ENCODE assay signal across 16 mouse cellular contexts in genomic region chr1:134320691-134321301, GRCm38 (mm10). TPM values are rescaled to one million over a fixed set of nuclear protein-coding genes. Genes with fewer than 3 reads are reported as not detected.
DNase-seq lines count a peak whose midpoint lies in the region; ATAC-seq and TF ChIP-seq lines count a peak whose summit lies in the region.
"Had no signal": no experiment of that assay in that cellular context is flagged by ENCODE, and none has a peak within 500 bp of the region (broad histone marks: within the 10 kb centered on the region; RNA-seq: fewer than 3 reads in every experiment).

No protein-coding gene starts in this region.

- peak; percentile 35; the same call in 1 of the 2 replicates for ATAC-seq in kidney, embryonic 16.5 days (ENCODE audit: low FRiP score, low TSS enrichment)
- peak; percentile 56 for ATAC-seq in forebrain, embryonic 14.5 days
- ATAC-seq in limb, embryonic 13.5 days (ENCODE audit: low FRiP score, low read depth), result peak; percentile 82
- ATAC-seq in megakaryocyte, adult 5-6 weeks (ENCODE audit: poor library complexity, severe bottlenecking), result no peak
- ATAC-seq in liver, embryonic 12.5 days, result no peak
- ATAC-seq: intestine, embryonic 16.5 days had no signal

- no peak overlapping the region for H3K9ac ChIP-seq in kidney, embryonic 16.5 days (replicated peaks; ENCODE audit: low read length)
- H3K9ac ChIP-seq in forebrain, embryonic 14.5 days (ENCODE audit: low read length), result no peak overlapping the region
- H3K9ac ChIP-seq in limb, embryonic 13.5 days, result no peak overlapping the region
- H3K9ac ChIP-seq in liver, embryonic 12.5 days, result no peak overlapping the region
- H3K9ac ChIP-seq in heart, adult 2 months (ENCODE audit: low read depth, low read length), result no peak overlapping the region
- H3K9ac ChIP-seq: heart, embryonic 13.5 days; liver, embryonic 14.5 days had no signal

- H3K36me3 ChIP-seq in kidney, embryonic 16.5 days (ENCODE audit: insufficient read depth, low read length), result no peaks in the 10 kb centered on the region
- H3K36me3 ChIP-seq in kidney, adult 2 months (ENCODE audit: control insufficient read depth, insufficient read depth, low read length), result no peaks in the 10 kb centered on the region
- no peaks in the 10 kb centered on the region for H3K36me3 ChIP-seq in forebrain, embryonic 14.5 days (ENCODE audit: control insufficient read depth, insufficient read depth, low read length)
- H3K36me3 ChIP-seq in limb, embryonic 13.5 days, result peaks cover 14% of the 10 kb centered on the region
- H3K36me3 ChIP-seq in liver, embryonic 12.5 days, result no peaks in the 10 kb centered on the region
- no peaks in the 10 kb centered on the region for H3K36me3 ChIP-seq in heart, adult 2 months (ENCODE audit: control insufficient read depth, insufficient read depth, low read length)

- no peak overlapping the region for H3K27ac ChIP-seq in kidney, embryonic 16.5 days (ENCODE audit: low read length)
- no peak overlapping the region for H3K27ac ChIP-seq in kidney, adult 2 months (ENCODE audit: insufficient read depth, low read depth, low read length)
- H3K27ac ChIP-seq in forebrain, embryonic 14.5 days (ENCODE audit: low read depth, low read length), result no peak overlapping the region
- H3K27ac ChIP-seq in limb, embryonic 13.5 days, result no peak overlapping the region
- H3K27ac ChIP-seq in liver, embryonic 12.5 days, result no peak overlapping the region
- H3K27ac ChIP-seq in heart, adult 2 months, result no peak overlapping the region
- H3K27ac ChIP-seq: gastrocnemius, adult 2 months; heart, embryonic 13.5 days; liver, embryonic 14.5 days had no signal

- no peak for TF ChIP-seq CTCF in kidney, adult 2 months (conservative IDR thresholded peaks at IDR 0.05; ENCODE audit: insufficient read depth, insufficient read length, low read depth, low read length)
- TF ChIP-seq CTCF in heart, adult 2 months (IDR thresholded peaks at IDR 0.05), result no peak

- H3K4me3 ChIP-seq in kidney, embryonic 16.5 days (ENCODE audit: low read length), result no peak overlapping the region
- no peak overlapping the region for H3K4me3 ChIP-seq in kidney, adult 2 months (ENCODE audit: insufficient read depth, low read depth, low read length)
- H3K4me3 ChIP-seq in forebrain, embryonic 14.5 days (ENCODE audit: low read depth, low read length), result no peak overlapping the region
- H3K4me3 ChIP-seq in limb, embryonic 13.5 days, result no peak overlapping the region
- H3K4me3 ChIP-seq in liver, embryonic 12.5 days, result no peak overlapping the region
- H3K4me3 ChIP-seq in heart, adult 2 months, result no peak overlapping the region
- H3K4me3 ChIP-seq: gastrocnemius, adult 2 months; heart, embryonic 13.5 days; megakaryocyte, embryonic 14.5 days had no signal

- peaks cover 8% of the 10 kb centered on the region; the same call in 1 of the 2 replicates for H3K4me1 ChIP-seq in kidney, embryonic 16.5 days (ENCODE audit: insufficient read depth, low read length)
- H3K4me1 ChIP-seq in kidney, adult 2 months (ENCODE audit: control insufficient read depth, insufficient read depth, low read length), result no peaks in the 10 kb centered on the region
- peaks cover 11% of the 10 kb centered on the region for H3K4me1 ChIP-seq in forebrain, embryonic 14.5 days (ENCODE audit: control insufficient read depth, insufficient read depth, low read length)
- peaks cover 11% of the 10 kb centered on the region for H3K4me1 ChIP-seq in limb, embryonic 13.5 days
- no peaks in the 10 kb centered on the region for H3K4me1 ChIP-seq in liver, embryonic 12.5 days
- no peaks in the 10 kb centered on the region; the same call in 1 of the 2 replicates for H3K4me1 ChIP-seq in heart, adult 2 months (ENCODE audit: control insufficient read depth, insufficient read depth, low read length)
- H3K4me1 ChIP-seq: heart, embryonic 13.5 days had no signal

- TF ChIP-seq EP300 in heart, adult 2 months (IDR thresholded peaks at IDR 0.05; ENCODE audit: insufficient read depth, low read depth, low read length), result no peak

- WGBS in kidney, embryonic 16.5 days, result 33% methylated on average over 14 of the region's 14 CpGs
- WGBS in kidney, adult 2 months, result 56% methylated on average over 14 of the region's 14 CpGs
- 56% methylated on average over 14 of the region's 14 CpGs for WGBS in forebrain, embryonic 14.5 days
- WGBS in limb, embryonic 13.5 days, result 38% methylated on average over 14 of the region's 14 CpGs
- 66% methylated on average over 14 of the region's 14 CpGs for WGBS in liver, embryonic 12.5 days (ENCODE audit: insufficient replicate concordance)
- 73% methylated on average over 14 of the region's 14 CpGs for WGBS in heart, adult 2 months

- H3K4me2 ChIP-seq in kidney, embryonic 16.5 days (replicated peaks; ENCODE audit: low read depth, low read length), result no peak overlapping the region
- no peak overlapping the region for H3K4me2 ChIP-seq in forebrain, embryonic 14.5 days (ENCODE audit: low read length)
- no peak overlapping the region for H3K4me2 ChIP-seq in limb, embryonic 13.5 days (replicated peaks)
- no peak overlapping the region for H3K4me2 ChIP-seq in liver, embryonic 12.5 days
- H3K4me2 ChIP-seq: heart, embryonic 13.5 days had no signal

- H3K9me3 ChIP-seq in kidney, embryonic 16.5 days (ENCODE audit: low read length), result no peaks in the 10 kb centered on the region
- H3K9me3 ChIP-seq in forebrain, embryonic 14.5 days (replicated peaks; ENCODE audit: control insufficient read depth, low read length), result no peaks in the 10 kb centered on the region
- H3K9me3 ChIP-seq in limb, embryonic 13.5 days, result no peaks in the 10 kb centered on the region
- H3K9me3 ChIP-seq in liver, embryonic 12.5 days (replicated peaks), result no peaks in the 10 kb centered on the region
- H3K9me3 ChIP-seq: heart, embryonic 13.5 days; megakaryocyte, embryonic 14.5 days had no signal

- intact Hi-C loops in heart, adult 2 months (cut with DNase I), result loop anchor here (5.0 kb wide), 1 partner anchor 123 kb away; no protein-coding TSS in a partner anchor

- no peak for DNase-seq in kidney, adult 2 months
- DNase-seq in forebrain, embryonic 14.5 days (ENCODE audit: low spot score), result peak; percentile 17
- peak; percentile 21 for DNase-seq in retina, embryonic 14.5 days (ENCODE audit: low spot score)
- DNase-seq in heart, adult 2 months, result no peak
- DNase-seq: adrenal gland, adult 8-10 months; gastrocnemius, adult 2 months; layer of hippocampus, adult 9-11 months; thymus, postnatal 36 days had no signal

- no peak for TF ChIP-seq POLR2A in kidney, adult 2 months (IDR thresholded peaks at IDR 0.05; ENCODE audit: low read depth, low read length)
- TF ChIP-seq POLR2A in heart, adult 2 months (IDR thresholded peaks at IDR 0.05; ENCODE audit: insufficient read depth, low read depth, low read length), result no peak

- no peaks in the 10 kb centered on the region for H3K79me2 ChIP-seq in heart, adult 2 months (replicated peaks; ENCODE audit: control insufficient read depth, insufficient read depth, low read length)

- no peaks in the 10 kb centered on the region for H3K27me3 ChIP-seq in kidney, embryonic 16.5 days (ENCODE audit: insufficient read depth, low read length)
- H3K27me3 ChIP-seq in kidney, adult 2 months (replicated peaks; ENCODE audit: control insufficient read depth, insufficient read depth, low read length), result no peaks in the 10 kb centered on the region
- H3K27me3 ChIP-seq in forebrain, embryonic 14.5 days (replicated peaks; ENCODE audit: control insufficient read depth, insufficient read depth, low read length), result no peaks in the 10 kb centered on the region
- H3K27me3 ChIP-seq in limb, embryonic 13.5 days, result no peaks in the 10 kb centered on the region
- H3K27me3 ChIP-seq in liver, embryonic 12.5 days (replicated peaks), result 0 out of 2 replicates have a peak, but pooled peaks cover 6% of the 10 kb centered on the region
- H3K27me3 ChIP-seq in heart, adult 2 months (ENCODE audit: control insufficient read depth, insufficient read depth, low read length), result no peaks in the 10 kb centered on the region
- H3K27me3 ChIP-seq: heart, embryonic 13.5 days had no signal

RNA-seq across cellular contexts. Expression of gene Ppfia4, which starts 11.9 kb away (rescaled TPM):
- 3.6 and 3.9 TPM in 2 replicates for polyA plus RNA-seq in kidney, embryonic 16.5 days (2015; fragmentation: Nextera tagmentation; extraction: Ambion mirVana)
- 3.6 and 4.2 TPM in 2 replicates for polyA plus RNA-seq in kidney, adult 2 months (2012; rRNA removed)
- polyA plus RNA-seq in forebrain, embryonic 14.5 days (2014; fragmentation: Nextera tagmentation; extraction: Ambion mirVana), result 5.0 and 7.8 TPM in 2 replicates
- 10.3 and 10.4 TPM in 2 replicates for polyA plus RNA-seq in limb, embryonic 13.5 days (2015; fragmentation: Nextera tagmentation; extraction: Ambion mirVana)
- total RNA-seq in megakaryocyte, adult 5-6 weeks (2015), result 43.1 and 50.5 TPM in 2 replicates
- total RNA-seq in megakaryocyte, adult 5-6 weeks (2017), result 47.0 and 55.6 TPM in 2 replicates
- 1.5 TPM in 2 replicates for polyA plus RNA-seq in liver, embryonic 12.5 days (2016; fragmentation: Nextera tagmentation; extraction: Ambion mirVana)
- total RNA-seq in heart, adult 2 months (2021), result under 1 TPM; 0.80 to 0.94 TPM
- 4.4 and 4.9 TPM in 2 replicates for polyA plus RNA-seq in heart, adult 2 months (2012; rRNA removed)

RNA-seq across cellular contexts. Expression of gene Myog, which starts 31.0 kb away (rescaled TPM):
- polyA plus RNA-seq in kidney, embryonic 16.5 days (2015; fragmentation: Nextera tagmentation; extraction: Ambion mirVana), result 2.4 and 3.4 TPM in 2 replicates
- polyA plus RNA-seq in kidney, adult 2 months (2012; rRNA removed), result 0.09 TPM in 1 of 2 replicates, not detected in the other
- not detected in 2 replicates for polyA plus RNA-seq in forebrain, embryonic 14.5 days (2014; fragmentation: Nextera tagmentation; extraction: Ambion mirVana)
- 171 and 190 TPM in 2 replicates for polyA plus RNA-seq in limb, embryonic 13.5 days (2015; fragmentation: Nextera tagmentation; extraction: Ambion mirVana)
- total RNA-seq in megakaryocyte, adult 5-6 weeks (2015), result not detected in 2 replicates
- not detected in 2 replicates for total RNA-seq in megakaryocyte, adult 5-6 weeks (2017)
- polyA plus RNA-seq in liver, embryonic 12.5 days (2016; fragmentation: Nextera tagmentation; extraction: Ambion mirVana), result 1.1 and 4.9 TPM in 2 replicates
- not detected for total RNA-seq in heart, adult 2 months (2021)
- not detected in 2 replicates for polyA plus RNA-seq in heart, adult 2 months (2012; rRNA removed)
- total RNA-seq: adrenal gland, adult 8-10 months had no signal

RNA-seq across cellular contexts. Expression of gene Tmem183a, which starts 41.0 kb away (rescaled TPM):
- polyA plus RNA-seq in kidney, embryonic 16.5 days (2015; fragmentation: Nextera tagmentation; extraction: Ambion mirVana), result 79.0 and 88.8 TPM in 2 replicates
- polyA plus RNA-seq in kidney, adult 2 months (2012; rRNA removed), result 84.0 and 100 TPM in 2 replicates
- 150 and 151 TPM in 2 replicates for polyA plus RNA-seq in forebrain, embryonic 14.5 days (2014; fragmentation: Nextera tagmentation; extraction: Ambion mirVana)
- polyA plus RNA-seq in limb, embryonic 13.5 days (2015; fragmentation: Nextera tagmentation; extraction: Ambion mirVana), result 81.0 and 90.9 TPM in 2 replicates
- 33.5 and 39.2 TPM in 2 replicates for total RNA-seq in megakaryocyte, adult 5-6 weeks (2015)
- 50.4 and 55.3 TPM in 2 replicates for total RNA-seq in megakaryocyte, adult 5-6 weeks (2017)
- 62.9 and 69.7 TPM in 2 replicates for polyA plus RNA-seq in liver, embryonic 12.5 days (2016; fragmentation: Nextera tagmentation; extraction: Ambion mirVana)
- 10 to 100 TPM; 17.8 to 18.7 TPM for total RNA-seq in heart, adult 2 months (2021)
- polyA plus RNA-seq in heart, adult 2 months (2012; rRNA removed), result 22.9 and 45.8 TPM in 2 replicates

Comparison
In these comparisons a context has a peak if more than half of its experiments do, and no peak if none do; other contexts are left out.
1. ATAC-seq: peak in kidney, embryonic 16.5 days (single experiment), forebrain, embryonic 14.5 days (single experiment) and limb, embryonic 13.5 days (single experiment); none in megakaryocyte, adult 5-6 weeks (single experiment) and liver, embryonic 12.5 days (single experiment).
2. DNase-seq: peak in forebrain, embryonic 14.5 days (single experiment) and retina, embryonic 14.5 days (single experiment); none in kidney, adult 2 months (single experiment) and heart, adult 2 months (0 of 2).
3. RNA of gene Myog, which starts 31.0 kb away (polyA plus RNA-seq): 171 to 190 TPM in limb, embryonic 13.5 days; 2.4 to 3.4 TPM in kidney, embryonic 16.5 days, 1.1 to 4.9 TPM in liver, embryonic 12.5 days, 0.09 TPM in kidney, adult 2 months, not detected in forebrain, embryonic 14.5 days and not detected in heart, adult 2 months; every median in the first group is over 10 times any median in the second.